Mouse (Mus musculus) E14TG2a.4 (cell line): ENCODE data around the gene Rimbp2.

ENCODE experiments used
- CTCF ChIP-seq: conservative IDR thresholded peaks from 2 replicates; pipeline ENCODE4 v1.5.1; 2014; ENCODE audit warnings: low read length
- POU5F1 ChIP-seq: IDR thresholded peaks from 2 replicates; pipeline ENCODE4 v1.6.1; 2014; ENCODE audit warnings: low read length, borderline replicate concordance

DNA sequence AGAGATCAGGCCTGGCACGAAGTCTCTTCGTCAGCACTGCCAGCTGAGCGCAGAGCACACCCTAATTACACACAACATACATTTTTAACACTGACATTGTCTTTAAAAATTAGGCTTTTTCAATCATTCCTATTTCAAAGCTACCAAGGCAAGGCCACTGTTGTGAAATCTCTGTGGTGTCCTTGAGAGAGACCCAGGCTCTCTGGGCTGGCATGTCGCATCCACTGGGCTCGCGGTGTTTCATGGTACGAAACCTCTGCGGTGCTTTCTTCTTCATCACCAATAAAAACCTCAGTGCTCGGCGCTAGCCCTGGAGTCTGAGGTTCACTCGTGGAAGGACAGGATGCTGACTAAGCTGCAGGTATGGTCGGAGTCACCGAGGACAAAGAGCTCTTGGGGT lies 32.7 kb upstream of the Rimbp2 start:
- TF ChIP-seq CTCF (no peak), POU5F1 (no peak)
